Mouse (Mus musculus) hindlimb bud, embryonic 11.5 days (tissue): ENCODE measurements around the gene Mif4gd.
A peak's percentile ranks its signal among the peaks of the same experiment; 100 is the strongest.
"Not testable (repeated sequence)": the region's sequence is repeated elsewhere in the genome, so short reads cannot be mapped to it uniquely, and the experiment has no call there.

Experiments used
- DNase-seq: peaks from one replicate; pipeline ENCODE4 v3.0.0-alpha.2; 2012; ENCODE audit warnings: low read depth, low spot score; ENCODE audit errors: extremely low spot score

Gene Mif4gd

DNA sequence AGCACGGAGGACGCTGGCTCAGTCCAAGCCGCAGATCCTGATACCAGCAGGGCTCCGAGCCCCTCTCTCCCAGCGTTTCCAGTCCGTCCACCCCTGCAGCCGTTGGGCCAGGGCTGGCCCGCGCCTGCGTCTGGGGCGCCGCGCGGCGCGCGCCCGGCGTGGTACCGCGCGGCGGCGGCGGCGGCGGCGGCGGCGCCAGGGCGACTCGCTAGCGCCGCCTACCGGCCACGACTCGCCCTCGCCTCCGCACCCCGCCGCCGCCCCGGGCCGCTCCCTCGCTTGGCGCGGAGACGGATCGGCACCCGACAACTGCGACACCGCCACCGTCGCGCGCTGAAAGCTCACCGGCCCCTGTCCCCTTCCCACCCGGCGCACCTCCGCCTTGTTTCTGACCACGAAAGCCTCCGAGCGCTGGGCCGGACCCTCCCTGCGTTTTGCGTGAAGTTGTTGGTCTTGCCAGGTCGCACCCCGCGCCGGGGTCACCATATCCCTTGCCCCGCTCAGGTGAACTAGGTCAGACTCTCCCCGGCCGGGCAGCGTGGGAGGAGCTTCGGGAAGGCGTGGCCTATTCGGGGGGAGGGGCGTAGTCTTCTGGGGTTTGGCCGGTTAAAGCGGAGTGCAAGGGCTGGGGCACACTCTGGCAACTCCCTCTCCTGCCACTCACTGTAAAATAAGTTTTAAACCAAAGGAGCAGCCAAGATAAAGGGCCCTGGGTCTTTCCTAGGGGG, at the start of gene Mif4gd:
Gene Mif4gd (minus strand): TSS at position 560 of the 728 bp plus-strand sequence.
- peak; percentile 49 for DNase-seq

DNA sequence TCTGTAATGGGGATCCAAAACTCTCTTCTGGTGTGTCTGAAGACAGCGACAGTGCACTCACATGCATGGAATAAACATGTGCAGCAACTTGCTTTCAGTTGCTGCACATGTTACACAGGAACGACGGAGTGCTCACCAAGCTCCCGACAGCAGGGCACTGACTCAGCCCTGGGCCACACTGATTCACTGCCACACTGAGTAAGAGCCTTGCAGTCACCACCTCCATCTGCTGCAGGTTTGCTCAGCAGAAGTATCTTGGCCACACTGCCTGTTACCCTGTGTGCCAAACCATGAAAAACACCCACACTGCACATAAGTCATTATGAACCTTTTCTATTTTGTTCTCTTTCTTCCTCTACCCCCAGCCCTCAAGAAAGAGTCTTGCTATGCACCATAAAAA, 47.6 kb upstream of the Mif4gd start:
- no peak for DNase-seq

DNA sequence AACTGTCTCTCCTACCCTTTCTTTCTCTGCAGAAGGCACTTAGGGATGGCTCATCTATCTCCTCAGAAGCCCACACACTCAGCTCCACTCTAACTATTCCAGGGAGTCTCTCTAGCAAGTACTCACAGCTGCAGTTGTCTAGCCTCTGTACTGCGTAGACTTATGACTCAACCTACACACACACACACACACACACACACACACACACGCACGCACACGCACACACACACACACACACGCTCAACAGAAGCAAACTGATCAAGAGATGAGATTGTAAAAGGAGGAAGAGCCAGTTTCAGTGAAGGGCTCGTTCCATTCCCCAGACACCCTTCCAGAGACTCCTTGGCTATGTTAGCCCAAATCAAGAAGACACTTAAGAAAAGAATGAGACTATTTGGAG, 45.8 kb upstream of the Mif4gd start:
- DNase-seq: no peak

DNA sequence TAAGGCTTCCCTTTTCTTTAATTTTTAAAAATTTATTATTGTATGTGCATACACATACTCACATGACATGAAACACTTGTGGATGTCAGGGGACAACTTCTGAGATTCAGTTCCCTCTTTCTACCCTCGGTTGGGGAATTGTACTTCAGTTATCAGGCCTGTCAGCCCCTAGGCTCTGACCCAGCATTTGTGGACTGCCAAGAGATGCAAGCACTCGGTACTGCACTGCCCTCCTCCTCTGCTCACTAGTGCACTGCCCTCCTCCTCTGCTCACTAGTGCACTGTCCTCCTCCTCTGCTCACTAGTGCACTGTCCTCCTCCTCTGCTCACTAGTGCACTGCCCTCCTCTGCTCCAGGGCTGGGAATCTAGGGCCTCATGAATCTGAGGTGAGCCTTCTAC, 41.4 kb upstream of the Mif4gd start:
- DNase-seq: no peak

DNA sequence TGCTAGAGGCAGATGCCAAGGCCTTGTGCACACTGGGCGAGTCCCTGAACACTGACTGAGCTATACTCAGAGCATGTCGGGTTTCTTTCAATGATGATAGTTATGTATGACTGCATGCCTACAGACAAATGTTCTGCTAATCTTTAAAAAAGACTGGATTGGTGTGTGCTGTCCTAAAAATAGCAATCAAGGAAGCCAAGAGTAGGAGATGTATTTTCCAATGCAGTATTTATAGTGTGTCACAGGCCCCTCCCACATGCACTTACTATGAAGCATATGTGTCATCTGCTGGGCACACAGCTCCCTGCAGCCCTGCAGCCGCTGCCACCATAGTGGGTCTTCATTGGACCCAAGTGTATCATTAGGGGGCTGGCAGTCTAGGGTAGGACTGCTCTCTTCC, 40.4 kb upstream of the Mif4gd start:
- DNase-seq: no peak

DNA sequence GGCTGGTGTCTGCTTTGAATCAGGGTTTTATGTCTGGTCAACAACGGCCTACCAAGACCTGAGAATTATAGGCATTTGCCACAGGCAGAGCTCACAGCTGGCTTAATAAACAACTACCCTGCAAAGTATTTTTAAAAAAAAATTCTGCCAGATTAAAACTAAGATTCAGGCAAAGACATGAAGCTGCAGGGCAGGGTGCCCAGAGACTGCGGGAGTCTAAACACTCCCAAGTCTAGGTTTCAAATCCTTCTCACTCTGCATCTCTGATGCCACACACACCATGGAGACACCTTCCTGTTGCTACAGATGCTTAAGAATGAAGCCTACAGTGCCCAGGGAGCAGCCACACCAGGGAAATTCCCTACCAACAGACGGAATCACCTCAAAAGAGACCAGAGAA, 38.9 kb upstream of the Mif4gd start:
- no peak for DNase-seq

DNA sequence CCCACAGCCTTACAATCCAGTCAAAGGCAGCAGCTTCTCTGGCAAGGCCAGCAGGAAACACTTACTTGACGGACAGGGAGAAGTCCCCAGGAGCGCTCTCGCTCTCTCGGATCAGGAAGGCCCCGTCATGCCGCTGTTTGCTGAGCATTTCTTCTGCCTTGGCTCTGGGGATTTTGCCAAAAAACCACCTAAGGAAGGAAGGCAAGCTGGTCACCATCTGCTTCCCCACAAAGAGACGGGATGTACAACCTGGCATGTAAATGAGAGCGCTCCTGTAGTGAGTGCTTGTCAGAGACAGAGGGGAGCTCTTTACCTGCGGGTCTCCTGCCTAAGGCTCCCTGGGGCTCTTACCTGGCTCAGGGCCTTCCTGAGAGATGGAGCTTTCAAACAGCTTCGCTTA, 36.9 kb upstream of the Mif4gd start:
- no peak for DNase-seq

DNA sequence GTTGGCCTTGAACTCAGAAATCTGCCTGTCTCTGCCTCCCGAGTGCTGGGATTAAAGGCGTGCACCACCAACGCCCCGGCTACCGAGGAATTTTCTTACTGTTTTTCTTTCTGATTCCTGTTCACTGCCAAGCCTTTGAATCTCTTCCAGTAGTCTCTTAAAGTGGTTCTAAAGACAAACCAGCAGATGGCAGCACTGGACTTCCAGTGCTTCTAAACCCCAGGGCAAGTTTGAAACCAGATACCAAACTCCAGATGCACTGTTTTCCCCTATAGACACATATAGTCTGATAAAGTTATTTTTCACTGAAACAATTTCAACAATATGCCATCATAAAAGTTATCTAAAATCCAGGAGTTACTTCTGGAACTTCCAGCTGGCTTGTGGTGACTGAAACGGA, 34.7 kb upstream of the Mif4gd start:
- peak; percentile 67 for DNase-seq

DNA sequence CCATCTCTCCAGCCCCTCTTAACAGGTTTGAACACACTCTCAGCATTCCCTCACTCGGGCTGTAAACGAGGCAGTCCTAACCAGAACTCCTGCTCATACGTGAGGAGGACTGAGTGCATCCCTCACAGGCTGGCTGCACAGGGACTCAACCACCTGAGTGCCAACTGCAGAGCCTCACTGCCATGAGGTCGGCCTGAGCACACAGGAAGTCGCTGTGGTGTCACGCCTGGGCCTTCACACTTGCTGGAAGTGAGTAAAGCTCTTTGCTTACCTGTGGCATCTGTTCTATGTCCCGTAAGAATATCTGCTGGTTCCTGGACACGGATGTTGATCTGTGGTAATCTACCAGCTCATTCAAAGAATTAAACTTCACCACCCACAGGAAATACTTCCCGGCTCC, 33.7 kb upstream of the Mif4gd start:
- no peak for DNase-seq

DNA sequence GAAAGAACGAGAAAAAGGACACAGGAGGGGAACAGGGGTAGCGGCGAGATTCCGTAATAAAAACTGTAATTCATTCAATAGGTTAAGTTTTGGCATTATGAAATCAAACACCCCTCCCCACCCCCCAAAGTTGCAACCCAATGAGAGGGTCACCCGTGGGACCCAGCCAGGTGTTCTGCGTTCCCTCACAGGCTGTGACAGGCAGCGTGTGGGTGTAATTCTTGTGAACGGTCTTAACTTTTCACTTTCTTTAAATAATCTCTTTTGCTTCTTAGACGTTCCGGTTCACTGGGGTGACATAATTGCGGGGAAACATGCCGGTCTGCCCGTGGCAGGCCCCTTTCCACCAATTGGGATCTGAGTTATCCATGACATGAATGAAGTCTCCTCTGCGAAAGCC, 32.7 kb upstream of the Mif4gd start:
- not testable (repeated sequence) for DNase-seq

DNA sequence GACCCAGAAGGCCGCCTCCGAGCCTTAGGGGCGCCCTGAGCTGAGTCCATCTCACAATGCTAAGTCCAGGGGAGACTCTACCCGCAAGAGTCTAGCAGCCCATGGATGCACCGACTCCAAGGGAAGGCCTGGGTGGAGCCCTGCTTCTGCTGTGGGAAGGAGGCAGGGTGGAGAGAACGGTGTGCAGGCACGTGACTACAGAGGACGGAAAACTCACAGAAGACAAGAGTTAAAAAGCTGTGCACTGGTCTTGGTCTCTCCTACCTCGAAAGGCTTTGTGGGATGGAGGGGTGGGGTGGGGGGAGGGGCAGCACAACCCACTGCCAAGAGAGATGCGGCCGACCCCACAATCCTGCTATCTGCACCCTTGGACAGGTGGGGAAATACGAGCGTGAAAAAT, 31.5 kb upstream of the Mif4gd start:
- DNase-seq: no peak

DNA sequence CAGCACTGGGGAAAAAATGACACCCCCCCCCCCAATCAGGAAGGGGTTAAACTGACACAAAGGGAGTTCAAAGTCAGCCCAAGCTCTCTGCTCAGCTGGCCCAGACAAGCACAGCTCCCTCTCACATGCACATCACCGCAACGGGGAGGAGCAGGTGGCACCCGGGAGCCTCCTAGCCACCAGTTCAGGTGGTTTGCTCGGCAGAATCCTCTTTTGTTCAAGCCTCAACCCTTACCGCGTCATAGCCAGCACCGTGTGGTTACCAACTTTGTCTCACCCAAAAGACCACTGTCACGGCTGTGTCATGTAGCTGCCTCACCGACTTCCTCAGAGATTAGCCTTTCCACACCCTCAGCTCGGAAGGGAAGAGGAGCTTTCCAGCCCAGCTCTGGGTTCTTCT, 30.5 kb upstream of the Mif4gd start:
- DNase-seq: no peak

DNA sequence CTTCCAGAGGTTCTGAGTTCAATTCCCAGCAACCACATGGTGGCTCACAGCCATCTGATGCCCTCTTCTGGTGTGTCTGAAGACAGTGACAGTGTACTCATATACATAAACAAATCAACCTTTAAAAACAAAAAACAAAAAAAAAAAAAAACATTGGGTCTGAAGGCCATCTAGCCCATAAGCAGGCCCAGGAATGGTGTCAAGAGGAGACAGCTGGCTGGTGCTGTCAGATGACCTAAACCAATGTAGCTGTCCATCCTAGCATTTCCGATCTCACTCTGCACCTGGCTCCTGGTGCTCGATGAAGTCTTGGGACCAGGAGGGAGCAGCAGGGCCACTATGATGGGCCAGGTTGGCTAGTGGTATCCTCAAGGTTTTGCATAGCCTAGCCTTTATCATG, 29.9 kb upstream of the Mif4gd start:
- DNase-seq: no peak

DNA sequence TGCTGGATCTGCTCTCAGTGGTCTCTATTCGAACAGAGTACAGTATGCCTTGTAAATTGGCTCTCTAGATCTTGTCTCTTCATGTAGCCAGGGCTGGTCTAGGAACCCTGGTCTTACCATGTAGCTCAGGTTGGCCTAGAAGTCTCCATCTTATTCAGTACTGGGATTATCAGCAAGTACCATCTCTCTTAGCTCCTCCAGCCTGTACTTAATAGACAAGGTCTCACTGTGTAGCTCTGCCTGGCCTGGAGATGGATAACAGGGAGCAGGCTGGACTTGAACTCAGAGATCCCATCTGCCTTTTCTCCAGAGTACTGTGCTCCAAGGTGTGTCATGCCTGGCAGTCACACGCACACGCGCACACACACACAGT, 28.9 kb upstream of the Mif4gd start:
- DNase-seq: no peak

DNA sequence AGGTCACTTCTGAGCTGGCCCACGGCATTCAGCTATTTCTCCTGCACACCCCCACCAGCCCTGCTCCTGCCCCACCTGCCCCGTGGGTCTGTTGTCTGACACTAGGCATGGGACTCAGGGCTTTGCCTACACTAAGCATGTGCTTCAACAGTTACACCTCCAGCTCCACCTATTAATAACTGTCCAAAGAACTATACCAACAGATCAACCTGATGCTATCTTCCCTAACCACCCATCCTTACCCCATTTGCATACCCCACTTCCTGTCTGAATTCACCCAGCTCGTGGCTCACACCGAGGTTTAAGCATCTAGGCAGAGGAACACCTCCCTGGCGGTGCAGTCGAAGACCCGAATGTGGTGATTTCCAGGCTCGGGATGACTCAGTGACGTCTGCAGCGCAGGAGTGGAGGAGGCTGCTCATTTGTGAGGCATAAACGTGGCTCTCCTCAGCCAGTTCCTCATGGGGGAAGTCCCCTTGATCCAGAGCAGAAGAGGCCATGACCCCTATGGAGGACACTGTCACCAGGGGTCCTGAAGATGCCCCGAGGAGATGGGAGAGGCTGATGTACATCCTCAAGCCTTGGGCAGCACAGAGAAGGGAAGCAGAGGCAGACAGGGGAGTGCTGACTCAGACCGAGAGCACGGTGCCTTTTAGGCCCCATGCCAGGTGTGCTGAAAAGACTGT, 28.4 kb upstream of the Mif4gd start:
- DNase-seq: no peak

DNA sequence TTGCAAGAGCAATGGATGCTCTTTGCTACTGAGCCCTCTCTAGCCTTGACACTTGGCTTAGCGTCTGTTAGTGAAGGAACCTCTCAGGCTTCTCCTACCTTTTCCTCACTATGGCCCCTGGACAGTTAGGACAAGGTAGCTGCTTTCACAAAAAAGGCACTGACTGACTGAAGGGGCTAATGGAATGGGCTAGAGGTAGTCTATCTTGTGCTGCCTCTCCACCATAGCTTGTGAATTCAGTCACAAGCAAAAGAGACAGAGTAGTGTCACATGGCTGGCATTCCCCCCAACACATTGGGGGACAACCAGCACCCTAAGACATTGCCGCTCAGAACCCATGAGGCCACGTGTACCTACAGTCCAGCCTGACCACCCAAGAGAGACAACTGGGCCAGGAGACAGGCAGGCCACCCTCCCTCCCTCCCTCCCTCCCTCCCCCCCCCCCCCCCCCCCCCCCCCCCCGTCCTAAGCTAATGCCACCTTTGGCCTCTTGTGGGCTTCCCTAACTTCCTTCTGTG, 27.6 kb upstream of the Mif4gd start:
- DNase-seq: no peak

DNA sequence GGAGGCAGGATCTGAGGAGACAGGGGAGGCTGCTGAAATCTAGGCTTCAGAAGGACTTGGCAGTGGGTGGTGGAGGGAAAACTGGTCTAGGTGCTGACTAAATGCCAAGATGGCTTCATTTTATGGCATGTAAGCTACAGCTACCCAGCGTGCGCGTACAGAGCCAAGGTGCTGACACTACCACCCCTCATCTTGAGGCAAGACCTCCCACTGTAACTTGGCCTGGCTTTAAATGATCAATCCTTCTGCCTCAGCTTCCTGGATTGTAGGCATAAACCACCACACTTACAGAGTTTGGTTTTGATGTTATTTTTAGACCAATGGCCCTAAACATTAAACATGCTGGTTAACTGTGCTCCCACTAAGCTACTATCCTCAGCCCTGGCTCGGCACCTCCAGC, 26.8 kb upstream of the Mif4gd start:
- no peak for DNase-seq

DNA sequence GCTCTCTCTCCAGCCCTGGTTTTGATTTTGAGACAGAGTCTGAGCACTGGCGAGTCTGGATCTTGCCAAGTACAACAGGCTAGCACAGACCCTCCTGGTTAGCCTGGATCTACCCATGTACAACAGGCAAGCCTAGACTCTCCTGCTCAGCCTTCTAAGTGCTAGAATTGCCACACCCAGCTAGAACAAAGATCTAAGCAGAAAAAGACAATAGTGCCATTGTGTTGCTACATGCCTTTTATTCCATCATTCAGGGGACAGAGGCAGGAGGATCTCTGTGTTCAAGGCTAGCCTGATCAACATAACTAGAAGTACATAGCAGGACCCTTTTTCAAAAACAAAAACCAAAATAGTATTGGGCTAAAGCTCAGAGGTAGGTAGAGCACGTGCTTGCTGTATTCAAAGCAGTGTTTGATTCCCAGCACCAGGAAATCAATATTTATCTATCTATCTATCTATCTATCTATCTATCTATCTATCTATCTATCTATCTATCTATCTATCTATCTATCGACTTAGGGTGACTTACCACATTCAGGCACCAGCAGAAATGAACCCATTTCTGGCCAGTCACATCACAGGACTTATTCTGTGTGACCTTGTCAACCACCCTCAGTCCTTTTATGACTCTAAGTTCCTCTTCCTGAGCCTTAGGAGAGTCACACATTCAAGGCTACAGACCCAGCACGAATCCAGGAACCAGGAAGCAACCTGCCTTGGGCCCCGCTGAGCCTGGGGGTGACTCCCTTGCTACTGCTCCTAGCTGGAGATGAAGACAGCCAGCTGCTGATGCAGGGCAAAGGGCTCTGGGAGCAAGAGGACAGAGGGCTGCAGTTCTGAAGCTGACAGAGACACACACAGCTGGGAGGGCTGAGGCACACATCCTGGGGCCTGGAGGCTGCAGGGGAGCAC, 26.0 kb upstream of the Mif4gd start:
- DNase-seq: no peak

DNA sequence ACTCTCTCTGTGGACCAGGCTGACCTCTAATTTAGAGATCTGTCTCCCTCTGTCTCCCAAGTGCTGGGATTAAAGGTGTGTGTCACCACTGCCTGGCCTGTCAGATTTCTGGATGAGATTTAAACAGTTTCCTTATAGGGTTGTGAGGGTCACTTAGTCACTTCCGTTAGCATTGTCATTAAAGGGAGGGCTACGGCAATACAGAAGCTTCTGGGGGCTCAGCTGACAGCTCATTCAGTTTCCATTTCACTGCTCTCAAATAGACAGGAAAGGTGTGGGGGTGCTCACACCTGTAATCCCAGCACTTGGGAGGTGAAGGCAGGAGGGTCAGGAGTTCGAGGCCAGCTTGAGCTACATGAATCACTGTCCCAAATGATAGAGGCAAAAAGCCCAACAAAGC, 24.2 kb upstream of the Mif4gd start:
- DNase-seq: no peak

DNA sequence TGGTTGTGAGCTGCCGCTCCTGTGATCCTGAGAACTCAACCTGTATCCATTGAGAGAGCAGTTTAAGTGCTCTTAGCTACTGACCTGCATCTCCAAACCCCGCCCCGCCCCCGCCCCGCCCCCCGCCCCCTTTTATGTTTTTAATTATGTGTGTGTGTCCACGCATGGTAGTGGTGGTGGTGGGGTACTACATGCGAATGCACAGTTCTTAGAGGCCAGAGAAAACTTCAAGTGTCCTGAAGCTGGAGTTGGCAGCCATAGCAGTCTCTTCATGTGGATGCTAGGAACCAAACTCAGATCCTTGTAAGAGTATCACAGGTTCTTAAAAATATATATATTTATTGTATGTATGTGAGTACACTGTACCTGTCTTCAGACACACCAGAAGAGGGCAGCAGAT, 22.7 kb upstream of the Mif4gd start:
- no peak for DNase-seq

DNA sequence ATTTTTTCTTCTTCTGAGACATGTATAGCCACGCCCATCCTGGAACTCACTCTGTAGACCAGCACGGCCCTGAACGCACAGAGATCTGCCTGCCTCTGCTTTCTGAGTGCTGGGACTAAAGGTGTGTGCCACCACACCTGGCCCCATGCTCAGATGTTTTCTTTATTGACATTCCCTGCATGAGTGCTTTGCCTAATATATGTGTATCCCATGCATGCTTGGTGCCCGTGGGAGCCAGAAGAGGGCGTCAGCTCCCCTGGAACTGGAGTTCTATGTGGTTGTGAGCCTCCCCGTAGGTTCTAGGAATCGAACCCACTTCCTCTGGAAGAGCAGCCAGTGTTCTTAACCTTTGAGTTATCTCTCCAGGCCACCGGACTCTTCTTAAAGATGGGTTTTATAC, 22.3 kb upstream of the Mif4gd start:
- no peak for DNase-seq

DNA sequence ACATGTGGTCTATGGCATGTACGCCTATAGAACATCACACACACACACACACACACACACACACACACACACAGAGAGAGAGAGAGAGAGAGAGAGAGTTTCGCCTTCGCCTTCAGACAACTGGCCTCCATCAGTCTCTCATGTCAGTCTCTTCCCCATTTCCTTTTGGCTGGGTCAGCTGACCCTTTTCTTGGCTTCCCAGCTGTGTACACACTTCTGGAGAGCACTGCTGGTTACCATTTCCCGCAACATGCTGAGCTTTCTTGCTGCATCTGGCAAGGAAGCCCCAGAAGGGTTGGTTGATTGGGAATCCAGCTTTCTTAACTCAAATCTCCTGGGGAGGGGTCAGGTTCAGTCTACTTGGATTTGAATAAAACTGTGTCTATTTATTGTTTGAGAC, 21.3 kb upstream of the Mif4gd start:
- no peak for DNase-seq
